Mouse (Mus musculus): ENCODE results near the gene Stard9.
"Not testable (repeated sequence)": the region's sequence is repeated elsewhere in the genome, so short reads cannot be mapped to it uniquely, and the experiment has no call there.

Gene Stard9

GRCm38 (mm10) chr2:120654693-120655092, 25.8 kb downstream of the Stard9 start:
- DNase-seq (ENCODE audit: low spot score): no peak

DNA sequence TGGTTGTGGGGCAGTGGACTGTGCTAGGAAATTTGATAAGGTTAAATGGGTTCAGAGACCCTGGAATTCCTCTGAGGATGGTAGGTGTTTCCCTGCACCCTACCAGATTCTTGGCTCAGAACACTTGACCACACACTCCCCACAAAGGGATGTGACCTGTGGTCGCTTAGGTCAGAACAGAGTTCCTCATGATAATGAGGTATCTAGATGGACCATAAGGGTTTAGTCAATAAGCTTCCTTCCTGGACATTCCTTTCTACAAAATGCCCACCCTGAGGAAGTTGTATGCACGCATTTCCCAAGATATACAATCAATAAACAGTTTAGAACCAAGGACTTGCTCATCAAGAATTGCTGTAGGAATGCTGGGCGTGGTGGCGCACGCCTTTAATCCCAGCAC, 27.0 kb downstream of the Stard9 start:
- no peak for DNase-seq (ENCODE audit: low spot score)

DNA sequence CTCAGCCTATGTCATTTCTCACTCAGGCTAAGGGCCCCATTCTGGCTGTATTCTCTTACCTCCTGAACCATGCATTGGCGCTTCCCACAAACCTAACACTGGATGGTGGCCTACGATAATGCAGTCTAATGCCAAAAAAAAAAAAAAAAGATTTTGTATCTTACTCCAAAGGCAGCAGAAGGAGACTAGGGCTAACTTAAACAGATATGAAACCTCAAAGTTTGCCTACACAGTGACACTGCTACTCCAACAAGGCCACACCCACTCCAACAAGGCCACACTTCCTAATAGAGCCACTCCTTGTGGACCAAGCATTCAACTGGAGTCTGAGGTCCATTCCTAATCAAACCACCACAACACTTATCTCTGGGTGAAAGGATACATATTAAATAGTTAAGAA, 27.8 kb downstream of the Stard9 start:
- no peak for DNase-seq (ENCODE audit: low spot score)

- DNase-seq (ENCODE audit: low spot score): no peak
Measured at GRCm38 (mm10) chr2:120658486-120658885, 29.6 kb downstream of the Stard9 start.

- DNase-seq (ENCODE audit: low spot score): no peak
Measured at GRCm38 (mm10) chr2:120659318-120659717, 30.4 kb downstream of the Stard9 start.

DNA sequence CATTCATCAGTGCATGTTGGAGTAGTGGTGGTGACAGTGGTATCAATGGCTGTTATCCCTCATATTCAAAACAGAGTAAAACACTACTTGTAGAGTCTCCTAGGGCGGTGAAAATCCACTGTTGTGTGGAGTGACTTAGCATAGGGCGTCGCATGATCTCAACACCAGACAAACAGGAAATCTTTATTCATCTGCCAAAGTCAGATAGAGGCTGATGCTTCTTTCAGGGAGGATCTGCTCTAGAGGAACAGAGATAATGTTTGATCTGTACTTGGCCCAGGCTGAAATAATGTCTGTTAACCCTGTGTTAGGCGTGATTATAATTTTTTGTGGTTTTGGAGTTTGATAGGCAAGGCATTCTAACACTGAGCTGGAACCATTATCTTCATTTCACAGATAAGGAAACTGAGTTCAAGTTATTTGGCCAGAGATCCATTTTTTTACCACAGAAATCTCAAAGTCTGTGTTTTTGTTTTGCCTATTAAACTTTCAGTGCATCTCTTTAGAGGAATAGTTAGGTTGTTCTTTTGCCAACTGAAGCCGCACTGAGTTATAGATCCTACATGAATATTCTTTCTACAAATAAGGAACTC, 31.7 kb downstream of the Stard9 start:
- no peak for DNase-seq (ENCODE audit: low spot score)

DNA sequence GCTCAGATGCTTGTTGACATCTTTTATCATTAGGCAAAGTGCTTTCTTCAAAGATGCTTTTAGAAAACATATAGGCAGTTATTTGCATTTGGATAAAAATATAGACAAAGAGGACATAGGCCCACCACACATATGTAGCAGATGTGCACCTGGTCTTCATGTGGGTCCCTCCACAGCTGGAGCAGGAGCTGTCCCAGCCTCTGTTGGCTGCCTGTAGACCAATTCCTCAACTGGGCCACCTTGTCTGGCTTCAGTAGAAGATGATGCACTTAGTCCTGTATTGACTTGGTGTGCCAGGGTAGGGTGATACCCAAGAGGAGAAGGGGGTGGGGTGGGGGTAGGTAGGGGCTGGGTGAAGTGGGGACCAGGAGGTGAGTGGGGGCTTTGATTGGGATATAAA, 33.8 kb downstream of the Stard9 start:
- no peak for DNase-seq (ENCODE audit: low spot score)

- no peak for DNase-seq (ENCODE audit: low spot score)
Measured at GRCm38 (mm10) chr2:120663491-120664154, 34.7 kb downstream of the Stard9 start.

- no peak for DNase-seq (ENCODE audit: low spot score)
Measured at GRCm38 (mm10) chr2:120667446-120667845, 38.5 kb downstream of the Stard9 start.

GRCm38 (mm10) chr2:120670253-120670652, 41.3 kb downstream of the Stard9 start:
- DNase-seq (ENCODE audit: low spot score): no peak

- not testable (repeated sequence) for DNase-seq (ENCODE audit: low spot score)
Measured at GRCm38 (mm10) chr2:120681151-120681550, 52.2 kb downstream of the Stard9 start.

- DNase-seq (ENCODE audit: low spot score): no peak
Measured at GRCm38 (mm10) chr2:120697767-120698166, 68.8 kb downstream of the Stard9 start.

DNA sequence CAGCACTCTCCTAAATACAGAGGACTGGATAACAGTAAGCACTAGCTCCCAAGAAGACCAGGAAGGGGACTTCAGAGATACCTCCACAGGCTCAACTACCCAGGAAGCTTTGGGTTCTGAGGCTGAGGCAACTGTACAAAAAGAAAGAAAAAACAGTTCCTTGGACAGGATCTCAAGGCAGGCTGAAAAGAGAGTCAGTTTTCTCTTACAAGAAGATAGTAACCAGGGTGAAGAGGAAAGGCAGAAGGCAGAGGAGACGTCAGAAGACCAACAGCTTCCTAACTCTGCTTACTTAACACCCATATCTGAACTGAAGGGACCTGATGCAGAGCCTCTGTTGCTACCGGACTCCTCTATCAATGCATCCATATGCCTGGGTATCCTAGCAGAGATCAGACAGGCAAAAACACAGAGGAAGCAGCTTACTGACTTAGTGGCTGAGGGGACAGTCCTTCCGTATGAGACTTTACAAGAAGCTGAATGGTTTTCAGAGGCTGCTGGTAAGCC, 71.5 kb downstream of the Stard9 start:
- DNase-seq (ENCODE audit: low spot score): no peak

DNA sequence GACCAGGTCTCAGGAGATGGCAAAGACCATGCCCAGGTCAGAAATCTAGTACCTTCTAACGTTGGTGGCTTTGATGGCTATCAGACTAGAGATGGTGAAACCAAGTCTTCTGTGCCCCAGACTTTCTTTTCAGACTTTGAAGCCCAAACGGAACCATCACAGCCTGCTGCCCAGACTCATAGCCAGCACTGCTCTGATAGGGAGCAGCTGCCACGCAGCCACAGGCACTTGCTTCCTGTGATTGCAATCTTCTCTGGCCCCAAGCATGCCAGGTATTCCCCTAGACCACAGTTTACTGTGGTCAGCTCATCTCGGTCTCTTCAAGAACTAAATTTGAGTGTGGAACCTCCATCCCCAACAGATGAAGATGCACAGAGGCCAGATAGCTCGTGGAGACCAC, 73.8 kb downstream of the Stard9 start:
- DNase-seq (ENCODE audit: low spot score): no peak

- DNase-seq (ENCODE audit: low spot score): no peak
Measured at GRCm38 (mm10) chr2:120707041-120707440, 78.1 kb downstream of the Stard9 start.

- DNase-seq (ENCODE audit: low spot score): no peak
Measured at GRCm38 (mm10) chr2:120710154-120710553, 81.2 kb downstream of the Stard9 start.

- no peak for DNase-seq (ENCODE audit: low spot score)
Measured at GRCm38 (mm10) chr2:120710948-120711347, 82.0 kb downstream of the Stard9 start.

DNA sequence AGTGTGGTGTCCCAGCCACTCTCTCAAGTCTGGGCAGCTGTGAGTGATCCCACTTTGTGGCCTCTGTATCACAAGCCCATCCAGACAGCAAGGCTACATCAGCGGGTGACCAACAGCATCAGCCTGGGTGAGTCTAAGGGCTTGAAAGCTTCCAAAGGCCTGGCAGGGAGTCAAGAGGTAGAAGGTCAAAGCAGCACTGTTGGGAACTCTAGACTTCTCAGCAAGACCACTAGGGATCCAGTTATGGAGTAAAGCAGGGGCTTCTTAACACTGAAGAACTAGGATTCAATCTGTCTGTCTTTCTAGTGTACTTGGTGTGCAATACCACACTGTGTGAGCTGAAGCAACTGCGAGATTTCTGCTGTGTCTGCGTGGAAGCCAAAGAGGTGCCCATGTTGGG, 84.5 kb downstream of the Stard9 start:
- DNase-seq (ENCODE audit: low spot score): no peak

GRCm38 (mm10) chr2:120718496-120718895, 89.6 kb downstream of the Stard9 start:
- no peak for DNase-seq (ENCODE audit: low spot score)

- DNase-seq (ENCODE audit: low spot score): no peak
Measured at GRCm38 (mm10) chr2:120720821-120721220, 91.9 kb downstream of the Stard9 start.

GRCm38 (mm10) chr2:120721911-120722310, 93.0 kb downstream of the Stard9 start:
- no peak for DNase-seq (ENCODE audit: low spot score)

- DNase-seq (ENCODE audit: low spot score): no peak
Measured at GRCm38 (mm10) chr2:120722491-120722890, 93.6 kb downstream of the Stard9 start.

- no peak for DNase-seq (ENCODE audit: low spot score)
Measured at GRCm38 (mm10) chr2:120723621-120724020, 94.7 kb downstream of the Stard9 start.

- no peak for DNase-seq (ENCODE audit: low spot score)
Measured at GRCm38 (mm10) chr2:120724176-120724575, 95.3 kb downstream of the Stard9 start.
